Mouse (Mus musculus) lung, postnatal 0 days (tissue): ENCODE measurements around the gene Slc6a6. TPM values are rescaled to one million over a fixed set of nuclear protein-coding genes. Genes with fewer than 3 reads are reported as not detected.
A peak's percentile ranks its signal among the peaks of the same experiment; 100 is the strongest.

Source experiments
- ATAC-seq: fragments of 200-750 bp; cut with Nextera tagmentation; 2 replicates; pipeline ENCODE4 v1.8.0; 2017; ENCODE audit warnings: moderate library complexity
- DNase-seq: peaks from one replicate; pipeline ENCODE4 v3.0.0-alpha.2; 2016; ENCODE audit warnings: low spot score
- H3K27ac ChIP-seq: fragments of 300-500 bp; sonication (generic); 2 replicates; pipeline ENCODE4 v1.5.1; 2014; ENCODE audit warnings: antibody characterized with exemption, mild to moderate bottlenecking, low read length, mixed read lengths
- H3K27me3 ChIP-seq: fragments of 300-500 bp; sonication (generic); replicated peaks from 2 replicates; pipeline ENCODE4 v1.6.1; 2014; ENCODE audit warnings: low read length, mixed read lengths; ENCODE audit not compliant: insufficient read depth
- H3K36me3 ChIP-seq: fragments of 300-500 bp; sonication (generic); 2 replicates; pipeline ENCODE4 v1.6.1; 2014; ENCODE audit warnings: low read length, mixed read lengths; ENCODE audit not compliant: insufficient read depth
- H3K4me1 ChIP-seq: fragments of 300-500 bp; sonication (generic); 2 replicates; pipeline ENCODE4 v1.6.1; 2014; ENCODE audit warnings: antibody characterized with exemption, low read depth, low read length, mixed read lengths; ENCODE audit not compliant: insufficient read depth
- H3K4me2 ChIP-seq: fragments of 300-500 bp; sonication (generic); replicated peaks from 2 replicates; pipeline ENCODE4 v1.6.1; 2014; ENCODE audit warnings: low read depth, mild to moderate bottlenecking, low read length, moderate library complexity, mixed read lengths
- H3K4me3 ChIP-seq: fragments of 300-500 bp; sonication (generic); 2 replicates; pipeline ENCODE4 v1.5.1; 2014; ENCODE audit warnings: low read depth, low read length
- H3K9ac ChIP-seq: fragments of 300-500 bp; sonication (generic); replicated peaks from 2 replicates; pipeline ENCODE4 v1.6.1; 2014; ENCODE audit warnings: low read depth, mild to moderate bottlenecking
- H3K9me3 ChIP-seq: fragments of 300-500 bp; sonication (generic); 2 replicates; pipeline ENCODE4 v1.6.1; 2016; ENCODE audit warnings: low read length, mixed read lengths
- CTCF ChIP-seq: IDR thresholded peaks from 2 replicates; pipeline ENCODE4 v1.5.1; 2016; ENCODE audit warnings: antibody characterized with exemption, mild to moderate bottlenecking
- EP300 ChIP-seq: IDR thresholded peaks from 2 replicates; pipeline ENCODE4 v1.6.1; 2016; ENCODE audit warnings: antibody characterized with exemption, mild to moderate bottlenecking, control low read depth
- WGBS: fragments of 180-500 bp; shearing (Covaris S2); extraction: QIAGEN DNeasy Blood & Tissue Kit; methylation state at CpG from one replicate; pipeline ENCODE4 v1.1.7; 2014; 5-methylcytosine and 5-hydroxymethylcytosine counted together
- polyA plus RNA-seq: library from polyadenylated mRNA; unstranded; fragments of >200 nt; fragmentation: Nextera tagmentation; extraction: Ambion mirVana; gene quantifications from 2 replicates; pipeline ENCODE4 v1.2.1, GENCODE M21; 2015

Gene Slc6a6
- polyA plus RNA-seq, 1 experiment from 2014 or later, result 92.6 TPM

GRCm38 (mm10) chr6:91658288-91658687 lies 25.6 kb upstream of the Slc6a6 start:
- ATAC-seq (no peak), DNase-seq (peak; percentile 20)
- Histone ChIP-seq H3K9ac (no peak overlapping the region), H3K4me1 (no peaks in the 10 kb centered on the region), H3K9me3 (no peaks in the 10 kb centered on the region), H3K36me3 (no peaks in the 10 kb centered on the region), H3K4me2 (no peak overlapping the region), H3K27ac (no peak overlapping the region), H3K27me3 (no peaks in the 10 kb centered on the region), H3K4me3 (no peak overlapping the region)
- no CpG with 5 or more reads among the region's 1 CpGs for WGBS
- TF ChIP-seq EP300, result no peak
- no peak for TF ChIP-seq CTCF

DNA sequence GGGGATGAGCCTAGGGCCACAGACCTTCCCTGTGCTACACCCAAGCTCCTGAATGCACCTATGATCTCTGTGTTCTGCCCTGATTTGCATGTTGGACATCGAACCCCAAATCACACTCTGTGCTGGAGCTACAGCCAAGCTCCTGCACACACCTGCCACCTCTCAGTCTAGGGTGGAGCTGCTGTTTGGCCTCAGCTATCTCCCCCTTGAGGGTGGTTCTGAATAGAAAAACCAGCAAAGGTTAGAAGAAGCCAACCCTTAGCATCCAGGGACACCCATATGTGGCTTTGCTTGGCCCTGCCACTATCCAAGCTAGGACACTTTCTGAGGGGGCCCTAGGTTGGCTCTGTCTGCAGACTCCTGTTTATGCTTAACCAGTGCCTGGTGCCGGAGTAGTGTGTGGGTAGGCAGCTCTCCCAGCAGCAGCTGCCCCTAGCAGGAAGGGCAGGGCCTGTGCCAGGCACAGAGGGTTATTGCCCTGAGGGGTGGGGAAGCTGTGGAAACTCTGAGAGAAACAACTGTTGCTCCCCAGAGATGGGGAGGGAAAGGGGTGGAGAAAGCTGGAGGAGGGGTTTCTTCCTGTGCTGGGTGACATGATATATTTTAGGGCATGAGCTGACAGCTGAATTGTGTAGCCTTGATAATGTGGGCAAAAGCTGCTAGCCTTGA lies 23.9 kb upstream of the Slc6a6 start:
- Histone ChIP-seq H3K4me2 (no peak overlapping the region), H3K4me3 (no peak overlapping the region), H3K27ac (no peak overlapping the region), H3K4me1 (no peaks in the 10 kb centered on the region), H3K9ac (no peak overlapping the region), H3K36me3 (no peaks in the 10 kb centered on the region), H3K27me3 (no peaks in the 10 kb centered on the region), H3K9me3 (no peaks in the 10 kb centered on the region)
- 52% methylated on average over 2 of the region's 2 CpGs for WGBS
- peak; percentile 71 for ATAC-seq
- peak; percentile 79 for TF ChIP-seq EP300
- TF ChIP-seq CTCF, result no peak
- peak; percentile 36 for DNase-seq

DNA sequence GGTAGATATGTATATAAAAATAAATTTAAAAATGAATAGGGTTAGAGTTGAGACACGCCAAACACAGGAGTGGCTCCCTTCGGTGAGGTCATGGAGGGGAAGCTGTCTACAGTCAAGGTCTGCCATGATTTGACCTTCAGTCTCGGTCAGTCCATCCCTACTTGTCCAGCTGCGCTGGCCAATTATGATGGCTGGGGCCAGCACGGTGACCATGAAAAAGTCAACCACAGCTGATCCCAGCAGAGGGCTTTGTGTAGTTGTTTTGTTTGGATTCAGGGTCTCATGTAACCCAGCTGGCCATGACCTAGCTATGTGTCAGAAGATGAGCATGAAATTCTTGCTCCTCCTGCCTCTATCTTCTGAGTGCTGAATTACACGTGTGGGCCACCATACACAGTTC lies 21.6 kb upstream of the Slc6a6 start:
- H3K4me1 ChIP-seq, result no peaks in the 10 kb centered on the region
- no peak for ATAC-seq
- no peaks in the 10 kb centered on the region for H3K27me3 ChIP-seq
- no peak overlapping the region for H3K4me2 ChIP-seq
- no peak overlapping the region for H3K27ac ChIP-seq
- no peak overlapping the region for H3K9ac ChIP-seq
- TF ChIP-seq CTCF (peak; percentile 25), EP300 (no peak)
- WGBS, result 66% methylated on average over 6 of the region's 6 CpGs
- H3K4me3 ChIP-seq, result no peak overlapping the region
- H3K9me3 ChIP-seq, result no peaks in the 10 kb centered on the region
- H3K36me3 ChIP-seq, result no peaks in the 10 kb centered on the region
- DNase-seq, result no peak

DNA sequence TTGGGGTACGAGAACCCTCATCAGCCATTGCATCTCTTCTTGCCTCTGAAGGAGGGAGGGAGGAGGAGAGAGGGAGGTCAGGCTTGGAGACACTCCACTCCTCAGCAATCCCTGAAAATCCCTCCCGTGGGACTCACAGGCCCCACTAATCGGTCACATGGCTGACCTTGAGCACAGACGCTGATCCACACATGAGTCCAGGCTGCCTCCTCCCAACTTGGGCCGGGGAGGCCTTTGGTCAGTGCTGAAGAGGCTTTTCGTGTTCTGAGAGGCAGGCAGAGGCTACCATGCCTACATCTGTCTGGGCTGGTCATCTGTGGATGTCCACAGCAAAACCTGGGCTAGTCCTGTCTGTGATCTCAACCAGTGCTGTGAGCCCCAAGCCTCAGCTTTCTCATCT lies 20.2 kb upstream of the Slc6a6 start:
- Histone ChIP-seq H3K27me3 (no peaks in the 10 kb centered on the region), H3K36me3 (no peaks in the 10 kb centered on the region), H3K9me3 (no peaks in the 10 kb centered on the region), H3K27ac (no peak overlapping the region), H3K4me2 (no peak overlapping the region), H3K4me3 (no peak overlapping the region), H3K4me1 (no peaks in the 10 kb centered on the region), H3K9ac (no peak overlapping the region)
- TF ChIP-seq CTCF (no peak), EP300 (no peak)
- WGBS, result 74% methylated on average over 6 of the region's 6 CpGs
- no peak for ATAC-seq
- DNase-seq, result no peak

GRCm38 (mm10) chr6:91665267-91665666 lies 18.6 kb upstream of the Slc6a6 start:
- ATAC-seq (peak; percentile 76), DNase-seq (peak; percentile 22)
- peak; percentile 98 for TF ChIP-seq EP300
- TF ChIP-seq CTCF, result no peak
- Histone ChIP-seq H3K4me1 (no peaks in the 10 kb centered on the region), H3K9me3 (no peaks in the 10 kb centered on the region), H3K36me3 (no peaks in the 10 kb centered on the region), H3K9ac (no peak overlapping the region), H3K4me2 (no peak overlapping the region), H3K4me3 (no peak overlapping the region), H3K27me3 (no peaks in the 10 kb centered on the region), H3K27ac (no peak overlapping the region)
- 79% methylated on average over 6 of the region's 6 CpGs for WGBS

DNA sequence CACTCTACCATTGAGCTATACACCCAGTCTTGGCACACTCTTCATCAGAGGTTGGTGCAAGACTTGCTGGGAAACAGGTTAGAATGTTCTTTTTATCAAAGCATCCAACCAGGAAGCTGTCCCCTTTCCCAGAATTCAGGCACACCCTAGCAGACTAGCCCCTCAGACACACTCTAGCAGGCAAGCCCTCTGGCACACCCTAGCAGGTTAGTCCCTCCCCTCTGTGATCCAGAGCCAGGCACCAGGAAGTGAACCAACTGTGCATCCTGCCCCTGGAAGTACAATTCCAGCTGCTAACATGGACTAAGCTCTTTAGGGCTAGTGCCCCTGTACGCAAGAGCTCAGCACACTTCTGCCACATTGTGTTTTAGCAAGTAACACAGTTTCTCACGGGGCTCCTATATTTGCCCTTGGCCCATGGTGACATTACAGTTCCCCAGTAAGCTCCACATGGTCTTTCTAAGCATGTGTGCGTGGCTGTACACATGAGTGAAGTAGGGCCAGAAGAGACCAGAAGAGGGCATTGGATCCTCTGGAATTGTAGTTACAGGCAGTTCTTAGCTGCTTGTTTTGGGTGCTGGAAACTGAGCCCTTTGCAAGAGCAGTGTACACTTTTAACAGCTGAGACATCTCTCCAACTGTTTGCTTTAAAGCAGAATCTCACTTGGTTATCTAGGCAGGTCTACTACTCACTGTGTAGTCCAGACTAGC lies 17.7 kb upstream of the Slc6a6 start:
- Histone ChIP-seq H3K36me3 (no peaks in the 10 kb centered on the region), H3K9me3 (no peaks in the 10 kb centered on the region), H3K4me2 (no peak overlapping the region), H3K4me1 (no peaks in the 10 kb centered on the region), H3K9ac (no peak overlapping the region), H3K27ac (no peak overlapping the region), H3K27me3 (no peaks in the 10 kb centered on the region), H3K4me3 (no peak overlapping the region)
- TF ChIP-seq EP300 (no peak), CTCF (no peak)
- ATAC-seq (no peak), DNase-seq (peak; percentile 9)
- WGBS, result 87% methylated on average over 3 of the region's 3 CpGs
